Mouse (Mus musculus) lung, adult 2 months (tissue): ENCODE measurements around the gene Tubb1.

Experiments
- CTCF ChIP-seq: fragments of 200-500 bp; IDR thresholded peaks from 2 replicates; pipeline ENCODE4 v1.5.1; 2011; ENCODE audit warnings: mild to moderate bottlenecking, low read length, control low read depth; ENCODE audit not compliant: insufficient read depth
- POLR2A ChIP-seq: fragments of 200-500 bp; IDR thresholded peaks from 2 replicates; pipeline ENCODE4 v1.6.1; 2011; ENCODE audit warnings: low read depth, mild to moderate bottlenecking, control low read depth, low read length, borderline replicate concordance; ENCODE audit errors: extremely low read depth

GRCm38 (mm10) chr2:174463370-174463769 is 12.9 kb downstream of the Tubb1 start:
- no peak for TF ChIP-seq CTCF
- TF ChIP-seq POLR2A = no peak
